Mouse (Mus musculus) ovary, adult 18-20 months (tissue): ENCODE data around the gene Phactr3.
"Not testable (repeated sequence)": the region's sequence is repeated elsewhere in the genome, so short reads cannot be mapped to it uniquely, and the experiment has no call there.

Experiments
- DNase-seq: peaks from one replicate; pipeline ENCODE4 v3.0.0; 2022; ENCODE audit warnings: low spot score, mixed read lengths

The Phactr3 gene

GRCm38 (mm10) chr2:178326750-178327465, 208.1 kb downstream of the Phactr3 start:
- no peak for DNase-seq

GRCm38 (mm10) chr2:178327466-178328040, 208.8 kb downstream of the Phactr3 start:
- DNase-seq, result peak; percentile 11

- no peak for DNase-seq
Observed at GRCm38 (mm10) chr2:178329551-178329950, 210.8 kb downstream of the Phactr3 start.

- no peak for DNase-seq
Observed at GRCm38 (mm10) chr2:178329986-178330385, 211.2 kb downstream of the Phactr3 start.

- no peak for DNase-seq
Observed at GRCm38 (mm10) chr2:178337878-178338277, 219.1 kb downstream of the Phactr3 start.

- no peak for DNase-seq
Observed at GRCm38 (mm10) chr2:178339044-178339443, 220.3 kb downstream of the Phactr3 start.

- not testable (repeated sequence) for DNase-seq
Observed at GRCm38 (mm10) chr2:178342105-178342504, 223.3 kb downstream of the Phactr3 start.

GRCm38 (mm10) chr2:178342597-178342996, 223.8 kb downstream of the Phactr3 start:
- no peak for DNase-seq
